Mouse (Mus musculus): ENCODE results near the gene Thada.

GRCm38 (mm10) chr17:84386176-84386575, 79.8 kb downstream of the Thada start:
- TF ChIP-seq POLR2A (IDR thresholded peaks at IDR 0.05; ENCODE audit: low read depth, low read length) (no peak), TCF12 (IDR thresholded peaks at IDR 0.05; ENCODE audit: low read depth, low read length) (no peak), CHD2 (IDR thresholded peaks at IDR 0.05; ENCODE audit: low read length) (no peak), BHLHE40 (IDR thresholded peaks at IDR 0.05; ENCODE audit: low read depth, low read length) (no peak)

All from CH12.LX (cell line).